ENCODE assay signal across 9 mouse cellular contexts in the genomic region with DNA sequence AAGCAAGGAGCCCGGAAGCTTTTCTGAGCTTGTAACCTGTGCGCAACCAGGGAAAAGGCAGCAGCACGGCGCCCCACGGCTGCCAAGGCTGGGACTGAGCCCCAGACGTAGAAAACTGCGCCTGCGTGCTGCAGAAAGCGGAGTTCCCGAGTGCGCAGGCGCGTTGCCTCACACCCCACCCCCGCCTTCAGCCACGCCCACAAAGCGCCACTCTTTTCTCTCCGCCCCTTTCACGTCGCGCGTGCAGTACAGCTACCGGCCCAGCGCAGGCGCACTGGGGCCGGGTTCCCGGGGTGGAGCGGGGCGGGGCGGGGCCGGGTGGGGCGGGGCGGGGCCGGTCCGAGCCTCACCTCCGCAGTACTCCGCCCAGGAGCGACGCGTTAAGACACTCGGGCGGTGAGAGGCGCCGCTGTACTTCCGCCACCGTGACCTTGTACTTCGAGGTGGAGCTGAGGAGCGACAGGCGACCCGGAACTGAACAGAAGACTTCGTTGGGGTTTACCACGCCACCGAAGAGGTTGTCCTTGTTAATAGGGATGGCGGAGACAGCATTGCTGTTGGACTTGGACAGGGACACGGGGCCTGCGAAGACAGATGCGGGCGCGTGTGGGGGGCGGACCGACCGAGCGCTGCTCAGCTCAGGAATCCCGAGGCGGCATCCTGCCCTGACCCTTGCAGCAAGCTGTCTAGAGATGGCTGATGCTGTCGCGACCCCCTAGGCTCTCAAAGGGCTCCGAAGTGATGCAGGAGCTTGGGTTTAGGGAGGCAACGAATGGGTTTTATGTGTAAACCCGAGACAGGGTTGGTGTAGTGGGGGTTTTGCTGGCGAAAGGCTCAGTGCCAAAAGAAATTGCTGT. TPM values are rescaled to one million over a fixed set of nuclear protein-coding genes. Genes with fewer than 3 reads are reported as not detected.
A peak's percentile ranks its signal among the peaks of the same experiment; 100 is the strongest.
DNase-seq lines count a peak whose midpoint lies in the region; ATAC-seq and TF ChIP-seq lines count a peak whose summit lies in the region.
"Had no signal": no experiment of that assay in that cellular context is flagged by ENCODE, and none has a peak within 500 bp of the region (broad histone marks: within the 10 kb centered on the region; RNA-seq: fewer than 3 reads in every experiment).

No protein-coding gene starts in this region.

- H3K9ac ChIP-seq in embryonic facial prominence, embryonic 15.5 days, result peak overlapping the region; percentile 15; the same call in 1 of the 2 replicates
- H3K9ac ChIP-seq in kidney, embryonic 14.5 days (ENCODE audit: low read depth, low read length), result peak overlapping the region; percentile 51; the same call in 1 of the 2 replicates
- H3K9ac ChIP-seq in liver, adult 2 months (ENCODE audit: low read depth, low read length), result no peak overlapping the region; the same call in 1 of the 2 replicates

- H3K36me3 ChIP-seq in embryonic facial prominence, embryonic 15.5 days, result no peaks in the 10 kb centered on the region
- H3K36me3 ChIP-seq in kidney, embryonic 14.5 days (ENCODE audit: control insufficient read depth, insufficient read depth, low read length), result no peaks in the 10 kb centered on the region
- no peaks in the 10 kb centered on the region for H3K36me3 ChIP-seq in liver, adult 2 months (ENCODE audit: control insufficient read depth, insufficient read depth, low read length)

- peak; percentile 96 for ATAC-seq in embryonic facial prominence, embryonic 15.5 days (ENCODE audit: insufficient number of reproducible peaks, low FRiP score, low TSS enrichment, low read depth)
- peak; percentile 98 for ATAC-seq in kidney, embryonic 14.5 days (ENCODE audit: low FRiP score, low TSS enrichment)
- peak; percentile 90 for ATAC-seq in monocyte, adult 5-6 weeks (replicated peaks; ENCODE audit: insufficient number of reproducible peaks, low FRiP score, low TSS enrichment, poor library complexity, severe bottlenecking)

- H3K79me2 ChIP-seq in liver, adult 2 months (ENCODE audit: control insufficient read depth, insufficient read depth, low read length), result no peaks in the 10 kb centered on the region

- WGBS in embryonic facial prominence, embryonic 15.5 days, result under 1% methylated on average over 62 of the region's 70 CpGs
- under 1% methylated on average over 61 of the region's 70 CpGs for WGBS in kidney, embryonic 14.5 days
- WGBS in liver, adult 2 months, result 1% methylated on average over 69 of the region's 70 CpGs

- peak overlapping the region; percentile 58 for H3K4me3 ChIP-seq in bone marrow macrophage, adult 2 months (ENCODE audit: insufficient read depth, low read length)
- H3K4me3 ChIP-seq in embryonic facial prominence, embryonic 15.5 days (replicated peaks), result peak overlapping the region; percentile 50
- H3K4me3 ChIP-seq in kidney, embryonic 14.5 days (ENCODE audit: low read length), result peak overlapping the region; percentile 53
- H3K4me3 ChIP-seq in liver, adult 2 months (ENCODE audit: insufficient read depth, low read depth, low read length), result peak overlapping the region; percentile 50

- H3K27me3 ChIP-seq in embryonic facial prominence, embryonic 15.5 days, result peaks cover 12% of the 10 kb centered on the region
- H3K27me3 ChIP-seq in kidney, embryonic 14.5 days (ENCODE audit: control insufficient read depth, insufficient read depth, low read length), result peaks cover 64% of the 10 kb centered on the region
- peaks cover 8% of the 10 kb centered on the region for H3K27me3 ChIP-seq in liver, adult 2 months (ENCODE audit: control insufficient read depth, insufficient read depth, low read length)

- no peak overlapping the region for H3K27ac ChIP-seq in bone marrow macrophage, adult 2 months (ENCODE audit: insufficient read depth, low read depth, low read length)
- H3K27ac ChIP-seq in embryonic facial prominence, embryonic 15.5 days (replicated peaks), result peak overlapping the region; percentile 85
- peak overlapping the region; percentile 51; the same call in 1 of the 2 replicates for H3K27ac ChIP-seq in kidney, embryonic 14.5 days (ENCODE audit: low read depth, low read length)
- H3K27ac ChIP-seq in liver, adult 2 months (replicated peaks; ENCODE audit: insufficient read depth, low read depth, low read length), result no peak overlapping the region

- peak; percentile 79; the same call in 1 of the 2 replicates for TF ChIP-seq POLR2A in bone marrow macrophage, adult 2 months (IDR thresholded peaks at IDR 0.05; ENCODE audit: borderline replicate concordance, low read depth, low read length)
- TF ChIP-seq POLR2A in liver, adult 2 months (IDR thresholded peaks at IDR 0.05; ENCODE audit: extremely low read depth, insufficient read depth, low read length), result 0 out of 2 replicates have a peak, but pooled peaks have one; percentile 9

- TF ChIP-seq CTCF in bone marrow macrophage, adult 2 months (IDR thresholded peaks at IDR 0.05; ENCODE audit: low read depth, low read length), result no peak
- 0 out of 2 replicates have a peak, but pooled peaks have one; percentile 31 for TF ChIP-seq CTCF in liver, adult 2 months (IDR thresholded peaks at IDR 0.05; ENCODE audit: low read depth, low read length)

- peak overlapping the region; percentile 84 for H3K4me2 ChIP-seq in embryonic facial prominence, embryonic 15.5 days (replicated peaks)
- H3K4me2 ChIP-seq in kidney, embryonic 14.5 days (replicated peaks; ENCODE audit: low read depth, low read length), result peak overlapping the region; percentile 54

- peak; percentile 94 for DNase-seq in 3T3-L1 (ENCODE audit: low read depth, low spot score)
- DNase-seq in heart, adult 9 months (ENCODE audit: low spot score in 2 of 2), result peak; percentile 79 to 87
- DNase-seq in liver, adult 2 months (ENCODE audit: extremely low read depth, low read depth, low spot score), result peak; percentile 70
- peak; percentile 78 to 82 for DNase-seq in spleen, postnatal 36 days (ENCODE audit: low spot score in 2 of 2)

- no peaks in the 10 kb centered on the region for H3K9me3 ChIP-seq in embryonic facial prominence, embryonic 15.5 days (replicated peaks)
- no peaks in the 10 kb centered on the region for H3K9me3 ChIP-seq in kidney, embryonic 14.5 days (ENCODE audit: control insufficient read depth, low read length)

- H3K4me1 ChIP-seq in bone marrow macrophage, adult 2 months (ENCODE audit: control insufficient read depth, insufficient read depth, low read length), result peaks cover 3% of the 10 kb centered on the region; the same call in 1 of the 2 replicates
- H3K4me1 ChIP-seq in embryonic facial prominence, embryonic 15.5 days, result peaks cover 20% of the 10 kb centered on the region
- no peaks in the 10 kb centered on the region for H3K4me1 ChIP-seq in kidney, embryonic 14.5 days (ENCODE audit: control insufficient read depth, insufficient read depth, low read length)
- peaks cover 5% of the 10 kb centered on the region; the same call in 1 of the 2 replicates for H3K4me1 ChIP-seq in liver, adult 2 months (ENCODE audit: control insufficient read depth, insufficient read depth, low read length)

RNA-seq across cellular contexts. Expression of gene Tfap2a, which starts 15.2 kb away (rescaled TPM):
- 0.28 TPM in 1 of 2 replicates, not detected in the other for polyA plus RNA-seq in bone marrow macrophage, adult 2 months (2012; ENCODE audit: insufficient read depth, insufficient read length, missing spikeins)
- 13.4 and 15.4 TPM in 2 replicates for polyA plus RNA-seq in embryonic facial prominence, embryonic 15.5 days (2015; fragmentation: Nextera tagmentation; extraction: Ambion mirVana)
- 3.6 and 4.8 TPM in 2 replicates for polyA plus RNA-seq in kidney, embryonic 14.5 days (2014; fragmentation: Nextera tagmentation; extraction: Ambion mirVana)
- not detected in 2 replicates for total RNA-seq in liver, adult 2 months (2014; rRNA removed)
- polyA plus RNA-seq in liver, adult 2 months (2012; rRNA removed), result 0.05 TPM in 1 of 2 replicates, not detected in the other
- 0.10 to 0.57 TPM in 2 of 3 replicates, not detected in the other for total RNA-seq in monocyte, adult 5-6 weeks (2017)
- total RNA-seq: MEL had no signal

Comparison
In these comparisons a context has a peak if more than half of its experiments do, and no peak if none do; other contexts are left out.
1. H3K27ac ChIP-seq: peak in embryonic facial prominence, embryonic 15.5 days (single experiment) and kidney, embryonic 14.5 days (single experiment); none in bone marrow macrophage, adult 2 months (single experiment) and liver, adult 2 months (single experiment).
2. Peak in every context shown above with its lines, with median percentiles within 50 percentile points of each other: DNase-seq, H3K4me3 ChIP-seq and ATAC-seq.